Mouse (Mus musculus): ENCODE data around the gene Tulp2. TPM values are rescaled to one million over a fixed set of nuclear protein-coding genes. Genes with fewer than 3 reads are reported as not detected.

The Tulp2 gene
- total RNA-seq (2023) = not detected

GRCm38 (mm10) chr7:45481374-45481927, at the start of gene Tulp2:
Gene Tulp2, plus strand, starts transcription at chr7:45481877.

GRCm38 (mm10) chr7:45434203-45435015, 47.3 kb upstream of the Tulp2 start, which contains the start of gene Gys1:
Gene Gys1, plus strand, starts transcription at chr7:45434844.

GRCm38 (mm10) chr7:45437521-45438276, 44.0 kb upstream of the Tulp2 start, which contains the start of gene Ruvbl2:
Gene Ruvbl2, minus strand, starts transcription at chr7:45438096.

GRCm38 (mm10) chr7:45459564-45460140, 22.0 kb upstream of the Tulp2 start, which contains the start of gene Ftl1:
Gene Ftl1, minus strand, starts transcription at chr7:45459884.

GRCm38 (mm10) chr7:45466283-45467089, 15.2 kb upstream of the Tulp2 start, which contains the start of gene Bax:
Gene Bax, minus strand, starts transcription at chr7:45466898.

GRCm38 (mm10) chr7:45486761-45487415, 5.2 kb downstream of the Tulp2 start, which contains the start of gene Gm45808:
Gene Gm45808, minus strand, starts transcription at chr7:45486811.

GRCm38 (mm10) chr7:45488293-45489204, 6.9 kb downstream of the Tulp2 start, which contains the start of gene Dhdh:
Gene Dhdh, minus strand, starts transcription at chr7:45488805.

GRCm38 (mm10) chr7:45509912-45510787, 28.5 kb downstream of the Tulp2 start, which contains the start of gene Nucb1:
Gene Nucb1, minus strand, starts transcription at chr7:45510406.

GRCm38 (mm10) chr7:45525809-45526473, 44.3 kb downstream of the Tulp2 start, which contains the start of the genes Ppp1r15a and Plekha4:
Gene Ppp1r15a, minus strand, starts transcription at chr7:45526268.
Gene Plekha4, plus strand, starts transcription at chr7:45526330.

GRCm38 (mm10) chr7:45554744-45555143, 73.1 kb downstream of the Tulp2 start, which contains the start of gene Hsd17b14:
Gene Hsd17b14, plus strand, starts transcription at chr7:45554893.

GRCm38 (mm10) chr7:45570103-45570741, 88.5 kb downstream of the Tulp2 start, which contains the start of gene Bcat2:
Gene Bcat2, plus strand, starts transcription at chr7:45570153.

Other genes with a start within 250 kb of the Tulp2 start
- gene Cd37, start 242.8 kb upstream of the Tulp2 start, total RNA-seq (2023) = 321 TPM
- gene Slc6a16, start 240.8 kb upstream of the Tulp2 start, total RNA-seq (2023) = not detected
- gene Slc6a21, start 204.4 kb upstream of the Tulp2 start, total RNA-seq (2023) = not detected
- 7.7 TPM for gene Trpm4, start 148.1 kb upstream of the Tulp2 start, total RNA-seq (2023)
- gene Hrc, start 146.6 kb upstream of the Tulp2 start, total RNA-seq (2023) = not detected
- 0.21 TPM for gene Ppfia3, start 114.9 kb upstream of the Tulp2 start, total RNA-seq (2023)
- gene Lin7b, start 111.3 kb upstream of the Tulp2 start, total RNA-seq (2023) = 1.3 TPM
- gene Snrnp70, start 86.1 kb upstream of the Tulp2 start, total RNA-seq (2023) = 624 TPM
- not detected for gene Kcna7, start 76.2 kb upstream of the Tulp2 start, total RNA-seq (2023)
- gene Ntf5, start 68.2 kb upstream of the Tulp2 start, total RNA-seq (2023) = not detected
- gene Lhb, start 61.1 kb upstream of the Tulp2 start, total RNA-seq (2023) = not detected
- 10.5 TPM for gene Gys1, start 47.0 kb upstream of the Tulp2 start, total RNA-seq (2023)
- gene Ruvbl2, start 43.8 kb upstream of the Tulp2 start, total RNA-seq (2023) = 51.4 TPM
- 405 TPM for gene Ftl1, start 22.0 kb upstream of the Tulp2 start, total RNA-seq (2023)
- 82.1 TPM for gene Bax, start 15.0 kb upstream of the Tulp2 start, total RNA-seq (2023)
- gene Gm45808, start 4.9 kb downstream of the Tulp2 start, total RNA-seq (2023) = not detected
- gene Dhdh, start 6.9 kb downstream of the Tulp2 start, total RNA-seq (2023) = 1.1 TPM
- 78.1 TPM for gene Nucb1, start 28.5 kb downstream of the Tulp2 start, total RNA-seq (2023)
- 996 TPM for gene Ppp1r15a, start 44.4 kb downstream of the Tulp2 start, total RNA-seq (2023)
- 0.77 TPM for gene Plekha4, start 44.5 kb downstream of the Tulp2 start, total RNA-seq (2023)
- not detected for gene Hsd17b14, start 73.0 kb downstream of the Tulp2 start, total RNA-seq (2023)
- gene Bcat2, start 88.3 kb downstream of the Tulp2 start, total RNA-seq (2023) = 29.1 TPM
- gene Fgf21, start 133.6 kb downstream of the Tulp2 start, total RNA-seq (2023) = not detected
- 0.18 TPM for gene Fut1, start 135.4 kb downstream of the Tulp2 start, total RNA-seq (2023)
- 0.28 TPM for gene Izumo1, start 139.9 kb downstream of the Tulp2 start, total RNA-seq (2023)
- gene Rasip1, start 145.6 kb downstream of the Tulp2 start, total RNA-seq (2023) = 0.52 TPM
- gene Mamstr, start 158.1 kb downstream of the Tulp2 start, total RNA-seq (2023) = not detected
- gene Fut2, start 184.5 kb downstream of the Tulp2 start, total RNA-seq (2023) = not detected
- not detected for gene Ntn5, start 202.1 kb downstream of the Tulp2 start, total RNA-seq (2023)
- gene Sec1, start 212.5 kb downstream of the Tulp2 start, total RNA-seq (2023) = not detected
- 5.0 TPM for gene Car11, start 218.0 kb downstream of the Tulp2 start, total RNA-seq (2023)
- gene Dbp, start 223.2 kb downstream of the Tulp2 start, total RNA-seq (2023) = 34.2 TPM
- 3,071 TPM for gene Rpl18, start 233.6 kb downstream of the Tulp2 start, total RNA-seq (2023)
- 30.4 TPM for gene Sphk2, start 236.1 kb downstream of the Tulp2 start, total RNA-seq (2023)
- gene Fam83e, start 239.3 kb downstream of the Tulp2 start, total RNA-seq (2023) = 3.1 TPM
- not detected for gene Spaca4, start 243.9 kb downstream of the Tulp2 start, total RNA-seq (2023)